Mouse (Mus musculus) kidney, postnatal 36 days (tissue): ENCODE measurements at regions not wholly inside any gene's neighbourhood (a gene's known extent, or its start where the extent isn't known, plus 50 kb on each side); places are given as distances from the start of the nearest gene placed in this dataset.

Source experiments
- DNase-seq, 2 experiments: peaks; one replicate each; pipeline ENCODE4 v3.0.0; 2021 to 2022; ENCODE audit warnings: mixed read lengths in 2 of 2

DNA sequence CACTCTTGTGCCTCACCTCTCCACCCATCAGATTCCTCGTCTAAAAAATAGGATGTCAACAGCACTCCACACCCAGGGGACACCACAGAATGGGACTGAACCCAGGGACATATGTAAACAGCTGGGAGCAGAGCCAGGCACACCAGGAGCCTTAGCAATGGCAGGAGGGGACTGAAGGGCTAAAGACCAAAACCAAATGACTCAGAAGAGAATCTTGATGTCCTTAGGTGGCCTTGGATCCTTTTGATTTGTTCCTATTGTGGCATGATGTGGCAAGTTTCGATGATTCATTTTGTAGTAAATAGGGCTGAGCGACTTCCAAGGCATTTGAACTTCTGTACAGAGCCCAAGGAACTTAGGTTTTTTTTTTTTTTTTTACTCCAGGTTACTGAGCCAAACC is 233.4 kb downstream of the Snx10 start:
- DNase-seq = no peak

DNA sequence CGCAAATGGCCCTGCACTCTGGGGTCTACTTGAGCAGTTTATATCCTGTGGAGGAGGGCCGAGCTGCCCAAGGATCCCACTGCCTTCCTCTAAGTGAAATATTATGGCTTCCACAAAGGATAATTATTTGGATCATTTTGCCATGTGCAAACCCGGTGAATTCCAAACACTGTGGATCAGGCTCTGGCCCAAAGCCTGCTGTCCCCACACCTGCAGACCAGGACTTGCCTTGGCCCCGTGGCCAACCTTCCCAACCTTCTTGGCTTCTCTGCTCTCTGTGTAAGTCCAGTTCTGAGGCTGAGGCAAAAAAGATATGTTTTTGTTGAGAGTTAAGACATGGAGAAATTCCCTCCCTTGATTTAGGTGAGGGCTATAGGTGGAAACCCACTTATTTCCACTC is 234.0 kb downstream of the Snx10 start:
- DNase-seq = no peak

DNA sequence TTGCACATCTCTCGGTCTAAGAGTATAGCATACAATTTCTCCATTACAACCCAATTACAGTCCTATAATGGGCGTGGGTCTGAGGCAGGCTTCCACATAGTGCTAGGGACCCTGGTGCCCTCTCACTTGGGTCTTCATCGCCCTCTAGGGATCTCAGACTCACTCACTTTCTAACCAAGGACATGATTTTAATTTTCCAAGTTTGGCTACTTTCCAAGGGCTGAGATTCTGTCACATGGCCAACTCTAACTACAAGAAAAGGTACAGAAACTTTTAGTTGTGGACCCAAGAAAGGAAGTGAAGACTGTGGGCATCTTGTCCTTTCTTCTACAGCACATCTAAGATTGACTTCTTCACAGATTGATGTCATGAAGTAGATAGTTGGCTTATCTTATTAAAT is 235.1 kb downstream of the Snx10 start:
- DNase-seq = no peak

DNA sequence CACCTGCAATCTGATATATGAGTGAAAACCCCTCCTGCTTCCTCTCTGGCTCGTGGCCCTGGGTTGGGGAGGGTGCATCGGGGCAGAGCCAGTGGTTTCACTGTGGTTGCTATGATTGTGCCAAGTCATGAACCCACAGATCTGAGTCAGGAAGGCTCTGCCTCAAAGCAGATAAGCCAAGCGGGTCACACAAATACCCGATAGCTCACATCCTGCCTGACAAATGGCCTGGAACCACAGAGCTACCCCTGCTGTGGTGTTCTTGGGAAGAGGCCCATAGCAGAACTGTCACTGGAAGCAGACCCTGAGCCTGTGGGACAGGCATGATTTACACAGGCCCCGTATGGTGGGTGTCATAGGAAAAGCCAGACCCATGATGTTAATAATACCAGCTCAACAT is 236.7 kb downstream of the Snx10 start:
- DNase-seq = peak in 1 of 2 experiments; percentile 9

DNA sequence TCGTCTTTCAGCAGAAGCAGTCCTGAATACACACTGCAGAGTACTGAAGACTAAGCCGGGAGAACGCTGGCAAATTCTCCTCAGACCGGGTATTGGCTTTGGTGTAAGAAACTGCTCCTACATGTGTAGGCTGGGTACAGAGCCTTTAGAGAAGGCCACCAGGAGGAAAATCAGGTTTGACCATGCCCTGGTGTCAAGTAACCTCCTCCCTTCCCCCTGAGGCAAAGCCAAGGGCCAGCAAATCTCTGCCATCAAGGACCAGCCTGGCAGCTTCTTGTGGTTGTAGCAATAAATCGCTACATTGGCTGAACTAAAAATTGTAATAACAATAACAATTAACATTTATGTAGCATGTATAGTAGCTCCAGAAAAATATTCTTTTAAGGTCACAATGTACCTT is 237.8 kb downstream of the Snx10 start:
- no peak for DNase-seq

DNA sequence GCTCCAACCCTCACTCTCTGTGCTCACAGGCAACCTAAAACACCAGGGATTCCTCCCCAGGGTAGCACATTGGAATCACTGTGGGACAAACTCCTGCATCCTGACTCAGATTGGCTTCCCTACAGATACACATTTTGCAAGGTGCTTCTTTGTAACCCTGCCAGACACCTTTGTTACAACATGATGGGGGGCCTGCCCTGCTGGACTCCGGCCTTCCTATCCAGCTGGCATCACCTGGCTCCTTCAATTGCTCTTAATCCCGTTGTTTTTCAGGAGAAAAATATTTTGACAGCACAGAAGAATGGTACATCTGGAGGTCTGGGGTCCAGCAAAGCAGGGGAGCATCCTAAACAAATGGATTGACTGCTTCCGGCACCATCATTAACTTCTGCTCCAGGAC is 242.8 kb downstream of the Snx10 start:
- DNase-seq = no peak

DNA sequence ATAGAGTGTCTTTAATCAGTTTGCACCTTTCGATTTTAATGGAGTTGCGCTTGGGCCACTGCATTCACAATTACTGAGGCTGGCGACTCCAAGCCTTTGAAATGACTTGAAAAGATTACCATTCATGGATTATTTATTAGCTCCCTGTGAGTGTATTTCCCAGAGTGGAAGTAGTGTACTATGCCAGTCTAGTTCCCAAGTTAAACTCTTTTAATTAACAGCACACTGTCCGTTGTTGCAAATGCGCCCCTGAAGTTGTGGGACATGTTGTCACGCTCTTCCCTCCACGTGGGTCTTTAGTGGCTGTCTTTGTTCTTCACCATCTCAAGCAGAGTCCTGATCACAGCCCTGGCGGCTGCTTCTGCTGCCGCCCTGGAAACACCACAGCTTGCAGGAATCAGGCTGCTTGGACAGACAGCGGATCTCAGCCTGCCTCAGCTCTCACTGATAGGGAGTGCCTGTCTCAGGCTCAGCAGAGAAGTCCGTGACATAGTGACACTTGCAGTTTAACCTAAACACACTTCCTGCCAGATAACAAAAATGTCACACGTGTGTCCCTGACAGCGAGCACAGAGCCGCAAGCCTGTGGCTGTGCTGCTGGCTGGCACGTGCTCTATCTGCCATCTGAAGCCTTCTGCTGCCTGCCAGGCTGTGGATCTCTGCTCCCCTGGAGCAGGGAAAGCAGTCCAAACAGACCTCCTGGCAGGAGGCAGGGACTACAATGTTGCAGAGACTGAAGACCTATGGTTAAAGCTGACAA is 244.1 kb downstream of the Snx10 start:
- DNase-seq = peak; percentile 20 to 53

DNA sequence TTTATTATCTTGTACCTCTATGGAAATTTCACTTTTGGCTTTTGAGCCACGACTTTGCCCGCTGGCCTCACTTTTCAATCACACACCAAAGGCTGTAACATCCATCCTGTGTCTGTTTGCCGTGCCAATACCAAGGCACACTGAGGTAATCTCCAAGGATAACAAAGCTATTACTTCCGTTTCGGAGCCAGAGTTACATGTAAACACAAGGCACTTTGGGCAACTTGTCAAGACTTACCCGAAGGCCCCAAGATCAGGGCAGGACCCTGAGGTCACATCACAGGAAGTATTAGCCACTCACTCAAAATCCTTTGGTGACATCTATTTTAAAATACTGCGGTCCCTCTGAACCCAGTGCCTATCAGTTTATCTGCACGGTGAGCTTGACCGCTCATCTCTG is 241.3 kb downstream of the Skap2 start:
- no peak for DNase-seq

DNA sequence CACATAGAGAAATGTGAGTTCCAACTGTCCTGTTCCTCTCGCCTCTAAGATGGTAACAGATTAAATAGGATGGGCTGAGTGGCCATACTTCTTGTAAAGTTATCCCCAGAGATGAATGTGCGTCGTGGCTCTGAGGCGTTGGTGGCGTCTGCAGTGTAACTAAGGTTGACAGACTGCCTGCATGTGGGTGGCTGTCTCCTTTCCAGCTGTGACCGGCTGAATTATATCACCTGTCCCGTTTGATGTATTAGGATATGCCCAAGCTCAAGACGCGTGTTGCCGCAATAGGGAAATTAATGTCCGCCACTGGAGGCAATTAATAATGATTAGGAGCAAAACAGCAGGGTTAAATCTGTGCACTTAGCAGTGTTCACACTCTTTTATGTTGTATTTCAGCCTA is 240.9 kb downstream of the Skap2 start:
- no peak for DNase-seq

DNA sequence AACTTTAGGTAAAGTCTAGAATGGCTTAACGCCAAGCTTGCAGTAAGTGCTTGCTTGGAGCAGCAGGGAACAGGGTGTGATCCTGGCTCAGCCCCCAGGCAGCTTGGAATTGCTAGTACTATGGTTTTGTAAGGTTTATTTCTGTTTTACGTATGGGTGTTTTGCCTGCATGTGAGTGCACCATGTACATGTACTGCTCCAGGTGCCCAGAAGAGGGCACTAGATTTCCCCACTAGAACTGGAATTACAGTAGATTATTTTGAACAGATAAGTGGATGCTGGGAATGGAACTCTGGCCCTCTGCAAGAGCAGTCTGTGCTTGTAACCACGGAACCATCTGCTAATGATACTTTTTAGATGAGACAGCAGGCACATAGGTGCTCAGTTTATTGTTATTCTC is 237.6 kb downstream of the Skap2 start:
- DNase-seq = peak in 1 of 2 experiments; percentile 33

DNA sequence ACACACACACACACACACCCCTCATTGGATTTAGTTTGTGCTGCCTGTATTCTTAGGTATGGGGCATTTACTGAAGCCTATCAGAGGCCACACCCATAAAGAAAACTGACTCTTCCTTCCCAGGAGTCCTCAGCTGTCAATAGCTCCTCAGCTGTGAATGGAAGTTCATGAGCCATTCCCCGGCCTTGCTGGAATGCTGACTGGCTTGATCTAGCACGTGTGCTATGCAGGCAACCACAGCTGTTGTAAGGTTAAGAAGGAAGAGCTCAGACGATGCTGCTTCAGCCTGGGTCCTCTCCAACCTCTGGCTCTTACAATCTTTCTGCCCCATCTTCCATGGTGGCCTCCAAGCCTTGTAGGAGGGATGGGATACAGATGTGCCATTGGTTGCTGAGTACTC is 226.7 kb downstream of the Skap2 start:
- no peak for DNase-seq

DNA sequence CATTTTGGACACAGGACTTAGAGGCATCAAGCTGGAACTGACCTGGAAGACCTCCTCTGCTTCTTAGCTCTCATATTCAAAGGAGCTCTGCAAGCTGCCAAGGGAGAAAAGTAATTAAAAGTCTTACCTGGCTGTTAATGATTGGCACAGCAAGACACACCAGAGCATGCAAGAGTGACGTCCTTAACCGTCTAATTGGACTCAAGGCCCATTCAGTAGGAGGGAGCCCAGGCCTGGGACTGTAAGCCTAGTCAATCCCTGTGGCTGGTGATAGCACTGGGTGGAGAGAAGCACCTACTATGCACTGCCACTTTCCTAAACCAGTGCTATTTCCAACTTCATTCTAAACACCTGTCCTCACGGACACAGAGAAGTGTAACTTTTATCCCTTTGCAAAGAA is 225.5 kb downstream of the Skap2 start:
- peak; percentile 27 to 41 for DNase-seq

DNA sequence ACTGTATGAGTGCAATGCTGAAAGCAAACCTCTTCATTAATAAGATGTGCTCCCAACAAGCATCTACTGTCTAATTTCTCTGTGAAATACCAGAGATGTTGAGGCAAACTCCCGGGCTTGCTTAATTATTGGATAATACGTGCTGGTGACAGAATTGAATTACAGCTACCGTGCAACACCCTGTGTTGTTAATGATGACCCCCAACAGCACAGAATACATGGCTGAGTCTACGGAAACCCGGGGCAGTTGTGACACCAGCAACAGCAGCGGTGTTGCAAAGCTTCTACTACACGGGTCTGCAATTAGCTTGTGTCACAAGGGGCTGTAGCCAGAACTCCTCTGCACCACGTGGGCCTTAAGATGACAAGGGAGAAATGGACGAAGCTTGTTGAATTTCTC is 224.2 kb downstream of the Skap2 start:
- DNase-seq = no peak

DNA sequence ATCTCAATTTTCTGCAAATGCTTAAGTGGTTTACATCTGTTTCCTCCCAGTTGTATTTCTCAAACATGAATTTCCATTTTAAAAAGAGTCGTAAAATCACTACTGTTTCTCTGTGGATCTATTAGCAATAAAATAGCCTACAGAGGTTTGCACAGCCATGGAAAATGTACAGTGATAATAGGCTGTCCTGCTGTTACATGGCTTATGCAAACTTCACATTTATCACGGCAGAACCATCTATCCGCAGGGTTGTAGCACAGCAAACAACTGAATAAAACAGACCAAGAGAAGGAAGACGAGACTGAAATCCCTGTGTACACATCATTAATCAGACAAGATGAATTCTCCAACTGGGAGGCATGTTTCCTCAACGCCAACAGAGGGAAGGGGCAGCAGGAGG is 222.1 kb downstream of the Skap2 start:
- DNase-seq = no peak

DNA sequence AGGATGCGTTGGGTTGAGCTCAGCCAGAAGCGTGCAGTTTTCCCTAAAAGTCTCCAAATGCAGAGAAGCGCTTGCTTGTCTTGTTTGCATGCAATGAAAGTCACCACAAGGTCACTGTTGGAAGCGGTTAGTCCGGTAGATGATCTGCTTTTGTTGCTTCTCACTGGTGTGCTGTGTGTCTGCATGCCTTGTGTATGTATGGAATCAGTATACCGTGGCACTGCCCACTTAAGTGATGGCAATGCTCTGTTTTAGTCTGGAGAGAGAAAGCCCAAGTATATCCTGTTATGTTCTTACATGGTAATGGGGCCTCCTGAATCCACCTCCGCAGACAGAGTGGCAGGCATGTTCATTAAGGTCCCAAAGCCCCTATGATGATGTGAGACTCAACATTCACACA is 221.7 kb downstream of the Skap2 start:
- DNase-seq = no peak

DNA sequence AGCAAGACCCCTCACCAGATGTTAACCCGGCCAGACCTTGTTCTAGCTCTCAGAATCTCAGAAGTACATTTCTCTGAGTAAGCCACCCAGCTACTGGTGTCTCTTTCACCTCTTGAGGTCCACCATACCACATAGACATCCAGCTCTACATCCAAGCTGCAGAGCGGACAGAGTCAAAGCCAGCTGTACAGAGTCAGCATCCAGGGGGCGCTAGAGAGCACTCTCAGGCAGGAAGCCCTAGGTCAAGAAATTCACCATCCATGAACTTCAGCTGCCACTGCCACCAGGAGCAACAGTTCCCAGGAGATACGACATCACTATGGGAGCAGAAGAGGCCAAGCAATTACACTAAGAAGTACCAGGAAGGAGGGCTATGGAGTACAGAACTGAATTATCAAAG is 217.0 kb downstream of the Skap2 start:
- peak; percentile 55 to 83 for DNase-seq

DNA sequence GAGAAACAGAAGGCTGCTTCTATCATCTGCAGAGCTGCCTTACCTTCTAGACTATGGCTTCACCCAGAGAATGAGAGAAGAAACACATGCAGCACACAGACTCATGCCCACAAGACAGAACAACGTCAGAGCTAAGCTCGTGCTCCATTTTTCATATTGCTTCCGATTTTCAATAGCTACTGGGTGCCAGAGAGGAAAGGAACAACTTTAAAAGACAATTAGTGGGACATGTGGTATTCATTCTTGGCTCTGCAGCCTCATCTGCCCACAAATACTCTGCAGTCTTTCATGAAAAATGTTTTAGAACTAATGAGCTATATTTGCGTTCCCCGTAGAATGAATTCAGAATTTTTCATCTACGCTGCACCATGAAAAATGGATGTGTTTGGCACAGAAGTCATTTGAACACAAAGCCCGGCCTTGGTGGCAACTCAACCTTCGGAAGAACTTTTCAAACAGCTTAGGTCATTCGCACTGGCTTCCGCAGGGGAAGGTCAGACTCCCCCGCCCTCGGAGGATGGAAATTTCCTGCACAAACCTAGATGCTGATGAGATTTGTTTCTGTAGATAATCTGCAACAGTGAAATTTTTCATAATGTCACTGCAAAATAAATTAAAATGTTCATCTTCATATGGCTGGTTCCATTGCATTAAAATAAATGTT is 213.6 kb downstream of the Skap2 start:
- DNase-seq = no peak

DNA sequence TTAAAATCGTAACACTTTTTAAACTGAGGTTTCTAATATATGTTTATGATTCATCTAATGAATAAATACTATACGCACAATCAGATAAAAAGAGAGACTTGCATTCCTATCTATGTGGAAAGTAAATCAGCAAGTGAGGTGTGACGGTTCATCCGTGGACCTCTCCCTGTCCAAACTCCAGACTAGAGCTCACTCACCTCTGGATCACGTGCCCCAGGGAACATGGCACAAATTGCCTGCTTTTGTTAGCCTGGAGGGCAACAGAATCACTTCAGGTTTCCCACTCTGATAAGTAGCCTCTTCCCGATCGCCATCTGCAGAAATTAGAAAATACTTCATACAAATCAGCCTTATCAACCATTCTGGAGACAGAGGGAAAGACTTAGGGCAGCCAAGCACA is 206.7 kb downstream of the Skap2 start:
- peak; percentile 36 to 60 for DNase-seq
